Mouse (Mus musculus) frontal cortex, adult (tissue): ENCODE data around the gene Slc44a4.
A peak's percentile ranks its signal among the peaks of the same experiment; 100 is the strongest.
"Not testable (repeated sequence)": the region's sequence is repeated elsewhere in the genome, so short reads cannot be mapped to it uniquely, and the experiment has no call there.

Experiments
- ATAC-seq: cut with Nextera tagmentation; 2 replicates; pipeline ENCODE4 v1.9.2; 2017; ENCODE audit warnings: mild to moderate bottlenecking, moderate library complexity, mixed read lengths; ENCODE audit not compliant: low TSS enrichment

Slc44a4 gene

DNA sequence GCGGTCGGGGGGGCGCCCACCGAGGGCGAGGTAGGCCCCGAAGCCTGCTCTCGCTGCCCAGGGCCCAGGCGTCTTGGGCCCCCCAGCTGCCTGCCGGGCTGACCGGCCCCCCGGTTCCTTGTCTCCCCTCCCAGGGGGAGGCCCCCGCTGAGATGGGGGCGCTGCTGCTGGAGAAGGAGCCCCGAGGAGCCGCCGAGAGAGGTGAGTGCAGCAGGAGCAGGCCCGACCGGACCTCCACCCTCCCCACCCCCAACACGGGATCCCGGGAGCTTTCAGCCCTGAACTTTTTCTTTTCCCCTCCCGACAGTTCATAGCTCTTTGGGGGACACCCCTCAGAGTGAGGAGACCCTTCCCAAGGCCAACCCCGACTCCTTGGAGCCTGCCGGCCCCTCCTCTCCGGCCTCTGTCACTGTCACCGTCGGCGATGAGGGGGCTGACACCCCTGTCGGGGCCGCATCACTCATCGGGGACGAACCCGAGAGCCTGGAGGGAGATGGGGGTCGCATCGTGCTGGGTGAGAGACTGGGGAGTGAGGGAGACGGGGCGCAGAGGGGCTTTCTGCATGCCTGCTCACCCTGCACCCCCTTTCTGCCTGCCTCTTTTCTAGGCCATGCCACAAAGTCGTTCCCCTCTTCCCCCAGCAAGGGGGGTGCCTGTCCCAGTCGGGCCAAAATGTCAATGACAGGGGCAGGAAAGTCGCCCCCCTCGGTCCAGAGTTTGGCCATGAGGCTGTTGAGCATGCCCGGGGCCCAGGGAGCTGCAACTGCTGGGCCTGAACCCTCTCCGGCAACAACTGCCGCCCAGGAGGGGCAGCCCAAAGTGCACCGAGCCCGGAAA lies 15.0 kb upstream of the Slc44a4 start:
- no peak for ATAC-seq

DNA sequence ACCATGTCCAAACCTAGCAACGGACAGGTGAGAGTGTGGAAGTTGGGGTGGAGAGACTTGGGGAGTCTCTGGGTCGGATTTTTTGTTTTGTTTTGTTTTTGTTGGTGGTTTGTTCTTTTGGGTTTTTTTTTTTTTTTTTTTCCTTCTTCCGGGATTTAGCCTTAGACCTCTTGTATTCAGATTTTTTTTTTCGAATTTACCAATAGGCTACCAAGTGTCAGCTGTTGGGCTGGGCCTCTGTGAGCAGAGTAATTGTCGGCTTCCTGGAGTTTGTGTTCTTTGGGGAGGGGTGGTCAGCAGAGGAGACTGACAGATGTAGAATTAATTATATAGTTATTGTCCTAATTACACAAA lies 14.4 kb upstream of the Slc44a4 start:
- ATAC-seq, result no peak

DNA sequence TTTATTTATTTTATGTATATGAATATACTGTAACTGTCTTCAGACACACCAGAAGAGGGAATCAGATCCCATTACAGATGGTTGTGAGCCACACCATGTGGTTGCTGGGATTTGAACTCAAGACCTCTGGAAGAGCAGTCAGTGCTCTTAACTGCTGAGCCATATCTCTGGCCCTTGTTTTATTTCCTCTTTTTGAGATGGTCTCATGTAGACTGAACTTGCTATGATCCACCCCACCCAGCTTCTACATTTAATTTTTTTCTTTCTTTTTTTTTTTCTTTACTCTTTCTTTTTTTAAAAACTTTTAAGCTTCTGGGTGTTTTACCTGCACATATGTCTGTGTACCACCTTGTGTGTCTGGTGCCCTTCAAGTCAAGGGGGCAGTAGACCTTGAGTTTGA lies 13.4 kb upstream of the Slc44a4 start:
- not testable (repeated sequence) for ATAC-seq

DNA sequence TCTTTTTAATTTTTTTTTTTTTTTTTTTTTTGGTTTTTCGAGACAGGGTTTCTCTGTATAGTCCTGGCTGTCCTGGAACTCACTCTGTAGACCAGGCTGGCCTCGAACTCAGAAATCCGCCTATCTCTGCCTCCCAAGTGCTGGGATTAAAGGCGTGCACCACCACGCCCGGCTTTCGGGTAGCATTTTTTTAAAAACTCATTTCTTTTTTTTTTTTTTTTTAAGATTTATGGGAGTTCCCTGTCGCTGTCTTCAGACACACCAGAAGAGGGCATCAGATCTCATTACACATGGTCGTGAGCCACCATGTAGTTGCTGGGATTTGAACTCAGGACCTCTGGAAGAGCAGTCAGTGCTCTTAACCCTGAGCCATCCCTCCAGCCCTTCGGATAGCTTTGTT lies 12.3 kb upstream of the Slc44a4 start:
- not testable (repeated sequence) for ATAC-seq

DNA sequence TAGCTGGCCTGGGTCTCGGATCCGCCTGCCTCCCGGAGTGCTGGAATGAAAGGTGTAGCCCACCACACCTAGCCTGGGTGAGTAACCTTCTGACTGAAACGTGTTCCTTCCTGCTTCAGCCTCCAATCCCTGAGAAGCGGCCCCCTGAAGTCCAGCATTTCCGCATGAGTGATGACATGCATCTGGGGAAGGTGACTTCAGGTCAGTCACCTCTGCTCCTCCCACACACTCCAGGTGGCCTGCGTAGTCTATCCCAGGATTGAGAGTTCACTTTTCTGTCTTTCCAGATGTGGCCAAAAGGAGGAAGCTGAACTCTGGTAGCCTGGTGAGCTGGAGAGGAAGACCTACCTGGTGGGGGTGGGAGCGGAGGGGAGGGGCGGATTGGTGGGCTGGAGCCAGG lies 11.4 kb upstream of the Slc44a4 start:
- ATAC-seq, result no peak

DNA sequence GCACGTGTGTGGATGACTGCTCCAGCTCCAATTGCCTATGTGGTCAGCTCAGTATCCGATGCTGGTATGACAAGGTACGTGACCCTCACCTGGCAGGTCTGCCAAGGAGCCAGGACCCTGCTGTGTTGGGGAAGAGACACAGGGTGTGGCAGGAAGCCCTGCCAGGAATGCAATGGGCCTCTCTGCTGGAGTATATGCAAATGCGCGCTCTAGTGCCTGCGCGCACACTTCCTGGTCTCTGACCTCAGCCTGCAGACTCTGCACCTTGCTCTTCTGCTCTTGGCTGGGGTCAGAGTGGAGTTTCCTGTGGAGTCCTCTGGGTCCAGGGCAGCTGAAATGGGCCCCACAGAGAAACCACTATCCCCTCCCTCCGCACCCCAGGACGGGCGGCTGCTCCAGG lies 3.3 kb upstream of the Slc44a4 start:
- no peak for ATAC-seq

DNA sequence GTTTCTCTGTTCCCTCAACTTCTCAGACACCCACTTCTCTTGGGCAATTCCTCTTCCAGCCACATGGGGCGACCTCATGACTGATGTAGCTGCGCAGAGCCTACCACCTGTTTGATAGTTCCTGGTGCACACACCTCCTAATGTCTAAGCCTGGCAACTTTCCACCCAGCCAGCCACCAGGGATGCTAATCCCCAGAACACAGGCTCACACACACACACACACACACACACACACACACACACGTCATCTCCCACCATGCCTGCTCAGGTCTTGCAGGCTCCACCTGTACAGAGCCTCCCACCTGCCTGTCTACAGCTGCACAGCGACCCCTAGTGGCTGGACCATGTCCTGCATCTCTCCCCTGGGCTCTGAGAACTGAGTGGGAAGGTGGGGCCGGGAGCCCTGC lies 2.3 kb upstream of the Slc44a4 start:
- ATAC-seq, result peak; percentile 38; the same call in 1 of the 2 replicates

DNA sequence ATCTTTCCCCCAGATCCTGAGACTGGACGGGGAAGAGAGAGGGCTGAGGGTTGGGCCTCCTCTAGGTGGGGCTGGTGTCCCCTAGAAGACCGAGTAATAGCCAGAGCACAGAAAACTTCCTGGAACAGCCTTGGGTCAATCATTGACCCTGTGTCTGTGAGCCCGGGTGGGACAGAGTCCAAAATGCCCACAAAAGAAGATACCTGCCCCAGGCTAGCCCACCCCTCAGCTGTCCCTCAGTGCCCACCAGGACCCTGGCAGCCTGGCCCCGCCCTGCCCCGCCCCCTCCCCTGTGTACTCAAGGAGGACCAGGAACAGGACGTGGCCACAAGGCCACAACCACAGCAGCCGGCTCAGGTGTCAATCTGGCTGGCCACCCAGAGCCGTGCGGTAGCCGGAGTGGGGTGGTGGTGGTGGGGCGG lies 1.2 kb downstream of the Slc44a4 start:
- ATAC-seq, result no peak

DNA sequence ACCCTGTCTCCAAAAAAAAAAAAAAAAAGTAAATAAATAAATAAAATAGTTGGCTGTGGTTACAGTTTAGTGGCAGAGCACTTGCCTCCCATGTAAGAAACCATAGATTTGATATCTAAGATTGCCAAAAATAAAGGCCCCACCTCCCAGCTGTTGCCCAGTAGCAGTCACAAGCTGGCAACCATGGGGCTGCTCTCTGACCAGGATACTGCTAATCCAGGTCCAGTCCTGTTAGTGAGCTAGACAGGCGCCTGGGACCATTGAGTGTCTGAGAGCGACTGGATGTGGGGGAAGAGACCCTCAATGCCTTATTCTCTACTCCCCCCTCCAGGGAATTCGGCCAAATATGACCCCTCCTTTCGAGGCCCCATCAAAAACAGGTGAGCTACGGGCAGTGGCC lies 2.0 kb downstream of the Slc44a4 start:
- no peak for ATAC-seq

DNA sequence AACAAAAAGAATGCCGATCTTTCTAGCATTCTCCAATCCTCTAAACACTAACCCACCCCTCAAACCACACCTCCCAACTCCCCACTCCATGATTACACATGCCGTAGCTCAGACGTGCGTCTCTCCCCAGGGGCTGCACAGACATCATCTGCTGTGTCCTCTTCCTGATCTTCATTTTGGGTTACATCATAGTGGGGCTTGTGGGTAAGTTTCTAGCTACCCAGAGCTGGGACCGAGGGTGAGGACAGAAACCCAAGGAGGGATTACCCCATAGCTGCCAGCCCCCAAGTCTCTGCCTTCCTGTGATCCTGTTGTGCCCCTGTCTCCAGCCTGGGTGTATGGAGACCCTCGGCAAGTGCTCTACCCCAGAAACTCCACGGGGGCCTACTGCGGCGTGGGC lies 2.9 kb downstream of the Slc44a4 start:
- ATAC-seq, result no peak

DNA sequence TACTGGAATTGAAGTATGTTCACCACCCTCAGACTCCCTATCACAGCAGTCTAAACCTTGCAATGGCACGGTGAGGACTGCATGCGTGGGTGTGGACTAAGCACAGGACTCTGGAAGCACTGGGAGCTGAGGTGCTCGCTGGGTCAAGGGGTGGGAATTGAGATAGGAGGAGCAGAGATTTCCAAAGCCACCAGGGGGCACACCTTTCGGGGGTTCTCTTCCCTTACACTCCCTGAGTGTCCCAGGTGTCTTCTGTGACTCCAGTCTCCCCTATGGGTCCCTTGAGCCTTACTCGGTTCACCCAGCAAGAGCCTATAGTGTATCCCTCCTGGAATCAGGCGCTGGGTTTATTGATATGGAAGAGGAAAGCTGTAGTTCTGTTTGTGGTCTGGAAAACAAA lies 8.7 kb downstream of the Slc44a4 start:
- no peak for ATAC-seq

DNA sequence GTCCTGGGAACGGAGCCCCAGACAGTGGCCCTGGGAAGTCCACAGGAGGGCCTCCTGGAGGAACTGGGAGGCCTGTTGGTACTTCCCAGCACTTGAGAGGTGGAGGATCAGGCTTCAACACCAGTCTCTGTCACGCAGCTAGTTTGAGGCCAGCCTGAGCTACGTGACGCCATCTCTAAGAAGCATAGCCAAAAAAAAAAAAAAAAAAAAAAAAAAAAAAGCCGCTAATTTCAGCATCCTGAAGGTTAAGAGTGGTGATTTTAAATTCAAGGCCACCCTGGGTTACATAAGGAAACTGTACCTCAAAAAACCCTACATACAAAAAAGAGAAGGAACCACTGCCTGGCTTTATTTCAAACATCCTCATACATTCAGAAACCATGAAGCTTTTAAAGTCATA lies 10.0 kb downstream of the Slc44a4 start:
- ATAC-seq, result no peak

DNA sequence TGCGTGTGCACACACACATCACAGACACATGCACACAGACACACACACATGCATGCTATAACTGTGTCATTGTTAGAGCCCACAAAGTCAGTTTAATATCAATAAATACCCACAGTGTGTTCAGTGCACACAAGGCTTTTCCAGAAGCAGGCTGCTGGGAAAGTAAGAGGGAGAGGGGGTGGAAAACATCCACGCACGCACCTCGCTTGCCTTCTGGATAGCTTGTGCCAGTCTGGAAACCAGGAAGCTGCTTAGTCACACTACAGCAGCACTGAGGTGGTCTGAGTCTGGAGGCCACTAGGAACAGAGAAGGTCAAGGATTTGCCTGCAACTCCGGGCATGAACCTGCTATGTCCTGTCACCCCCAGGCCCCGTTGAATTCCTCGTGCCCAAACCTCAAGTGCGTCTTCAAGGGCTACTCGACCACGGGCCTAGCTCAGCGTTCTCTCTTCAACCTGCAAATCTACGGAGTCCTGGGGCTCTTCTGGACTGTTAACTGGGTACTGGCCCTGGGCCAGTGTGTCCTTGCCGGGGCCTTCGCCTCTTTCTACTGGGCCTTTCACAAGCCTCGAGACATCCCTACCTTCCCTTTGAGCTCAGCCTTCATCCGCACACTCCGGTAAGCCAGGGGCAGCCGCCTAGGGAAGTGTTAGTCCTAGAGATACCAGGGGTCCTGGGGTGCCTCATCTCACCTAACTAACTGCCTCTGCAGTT lies 13.2 kb downstream of the Slc44a4 start:
- peak; percentile 40; the same call in 1 of the 2 replicates for ATAC-seq

DNA sequence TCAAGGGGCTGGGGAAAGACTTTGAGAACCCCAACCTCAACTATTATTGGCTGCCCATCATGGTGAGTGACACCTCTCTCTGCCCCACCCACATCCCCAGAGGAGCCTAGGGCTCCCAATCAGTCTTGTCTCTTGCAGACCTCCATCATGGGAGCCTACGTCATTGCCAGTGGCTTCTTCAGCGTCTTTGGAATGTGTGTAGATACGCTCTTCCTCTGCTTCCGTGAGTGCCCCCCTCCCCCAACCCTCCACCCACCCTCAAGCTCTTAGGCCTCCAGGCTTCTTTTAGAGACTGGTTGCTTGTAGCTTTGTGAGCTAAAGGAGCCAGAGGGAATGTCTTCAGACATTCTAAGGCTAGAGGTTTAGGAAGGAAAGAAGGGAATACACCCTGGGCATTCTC lies 14.6 kb downstream of the Slc44a4 start:
- no peak for ATAC-seq

DNA sequence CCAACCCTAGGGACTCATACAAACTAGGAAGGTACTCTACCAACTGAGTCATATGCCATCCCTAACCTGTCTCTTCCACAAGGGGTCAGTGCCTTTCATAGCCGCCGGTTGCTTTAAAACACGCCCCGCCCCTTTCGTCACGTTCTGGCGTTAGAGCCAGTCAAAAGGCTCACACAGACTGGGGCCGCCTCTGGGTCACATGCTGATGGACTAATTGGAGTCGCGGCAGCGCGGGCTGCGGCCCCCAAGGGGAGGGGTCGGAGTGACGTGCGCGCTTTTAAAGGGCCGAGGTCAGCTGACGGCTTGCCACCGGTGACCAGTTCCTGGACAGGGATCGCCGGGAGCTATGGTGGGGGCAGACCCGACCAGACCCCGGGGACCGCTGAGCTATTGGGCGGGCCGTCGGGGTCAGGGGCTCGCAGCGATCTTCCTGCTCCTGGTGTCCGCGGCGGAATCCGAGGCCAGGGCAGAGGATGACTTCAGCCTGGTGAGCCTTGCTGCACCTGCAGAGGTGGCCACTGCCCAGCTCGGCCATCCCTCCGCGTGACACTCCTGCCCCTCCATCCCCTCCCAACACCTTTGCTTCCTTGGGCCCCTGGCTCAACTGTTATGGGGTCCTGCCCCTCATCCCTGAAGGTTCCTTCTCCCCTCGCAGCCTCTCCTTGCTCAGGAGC lies 16.9 kb downstream of the Slc44a4 start, which contains the start of gene Neu1:
Gene Neu1, plus strand, starts transcription at position 193 of the 674 bp plus-strand sequence.
- ATAC-seq, result peak; percentile 90

DNA sequence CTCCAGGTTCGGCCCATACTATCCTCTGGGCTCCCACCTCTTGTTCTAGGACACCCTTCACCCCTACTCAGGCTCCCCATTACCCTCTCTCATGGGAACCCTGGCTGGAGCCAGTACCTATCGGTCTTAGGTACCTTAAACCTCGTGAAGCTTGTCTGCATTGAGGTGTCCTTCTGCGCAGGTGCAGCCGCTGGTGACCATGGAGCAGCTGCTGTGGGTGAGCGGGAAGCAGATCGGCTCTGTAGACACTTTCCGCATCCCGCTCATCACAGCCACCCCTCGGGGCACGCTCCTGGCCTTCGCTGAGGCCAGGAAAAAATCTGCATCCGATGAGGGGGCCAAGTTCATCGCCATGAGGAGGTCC lies 17.5 kb downstream of the Slc44a4 start:
- ATAC-seq, result peak; percentile 44; the same call in 1 of the 2 replicates

DNA sequence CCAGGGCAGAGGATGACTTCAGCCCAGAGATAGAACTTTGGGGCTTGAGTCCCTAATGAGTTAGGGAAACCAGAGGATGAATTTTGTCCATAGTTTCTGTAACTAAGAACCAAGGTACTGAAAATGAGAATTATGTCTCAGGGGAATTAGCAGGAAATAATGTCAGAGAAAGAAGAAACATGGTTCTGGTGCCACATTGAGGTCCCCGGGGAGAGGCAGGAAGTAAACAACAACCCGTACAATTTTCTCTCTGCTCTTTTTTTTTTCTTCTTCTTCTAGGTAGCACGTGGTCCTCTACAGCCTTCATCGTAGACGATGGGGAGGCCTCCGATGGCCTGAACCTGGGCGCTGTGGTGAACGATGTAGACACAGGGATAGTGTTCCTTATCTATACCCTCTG lies 18.0 kb downstream of the Slc44a4 start:
- no peak for ATAC-seq

DNA sequence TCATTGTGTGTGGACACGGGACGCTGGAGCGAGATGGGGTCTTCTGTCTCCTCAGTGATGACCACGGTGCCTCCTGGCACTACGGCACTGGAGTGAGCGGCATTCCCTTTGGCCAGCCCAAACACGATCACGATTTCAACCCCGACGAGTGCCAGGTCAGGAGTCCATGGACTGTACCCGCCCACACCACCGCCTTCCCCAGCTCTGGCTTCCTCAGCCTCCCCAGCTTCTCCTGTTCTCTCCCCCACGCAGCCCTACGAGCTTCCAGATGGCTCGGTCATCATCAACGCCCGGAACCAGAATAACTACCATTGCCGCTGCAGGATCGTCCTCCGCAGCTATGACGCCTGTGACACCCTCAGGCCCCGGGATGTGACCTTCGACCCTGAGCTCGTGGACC lies 19.8 kb downstream of the Slc44a4 start:
- no peak for ATAC-seq

DNA sequence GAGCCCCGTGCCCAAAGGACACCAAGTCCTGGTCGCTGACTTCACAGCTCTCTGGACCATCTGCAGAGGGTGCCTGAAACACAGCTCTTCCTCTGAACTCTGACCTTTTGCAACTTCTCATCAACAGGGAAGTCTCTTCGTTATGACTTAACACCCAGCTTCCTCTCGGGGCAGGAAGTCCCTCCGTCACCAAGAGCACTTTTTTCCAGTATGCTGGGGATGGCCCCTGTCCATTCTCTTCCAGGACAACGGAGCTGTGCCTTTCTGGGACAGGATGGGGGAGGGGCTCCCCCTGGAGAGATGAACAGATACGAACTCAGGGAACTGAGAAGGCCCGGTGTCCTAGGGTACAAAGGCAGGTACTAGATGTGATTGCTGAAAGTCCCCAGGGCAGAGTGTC lies 20.6 kb downstream of the Slc44a4 start:
- no peak for ATAC-seq

DNA sequence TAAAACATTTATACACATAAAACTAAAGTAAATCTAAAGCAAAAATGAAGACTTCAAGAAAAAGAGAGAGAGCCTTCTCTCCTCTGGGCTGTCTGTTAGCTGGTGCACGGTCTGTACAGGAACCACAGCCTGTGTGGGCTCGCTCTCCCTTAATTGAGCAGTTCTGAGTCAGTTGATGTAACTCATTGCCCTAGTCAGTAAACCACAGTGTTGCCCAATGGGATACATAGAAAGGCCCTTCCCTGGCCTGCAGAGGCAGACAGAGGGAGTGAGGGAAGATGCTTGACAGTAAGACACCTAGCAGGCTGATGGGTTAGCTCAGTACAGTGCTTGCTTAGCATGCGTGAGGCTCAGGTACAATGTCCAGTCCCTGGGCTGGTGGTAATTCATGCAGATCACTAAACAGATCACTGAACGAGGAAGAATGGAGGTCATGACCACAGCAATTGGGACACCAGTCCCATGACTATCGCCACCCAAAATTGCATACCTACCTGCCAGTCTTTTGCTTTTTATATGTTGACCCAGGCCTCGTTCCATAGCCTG lies 23.8 kb downstream of the Slc44a4 start:
- no peak for ATAC-seq

DNA sequence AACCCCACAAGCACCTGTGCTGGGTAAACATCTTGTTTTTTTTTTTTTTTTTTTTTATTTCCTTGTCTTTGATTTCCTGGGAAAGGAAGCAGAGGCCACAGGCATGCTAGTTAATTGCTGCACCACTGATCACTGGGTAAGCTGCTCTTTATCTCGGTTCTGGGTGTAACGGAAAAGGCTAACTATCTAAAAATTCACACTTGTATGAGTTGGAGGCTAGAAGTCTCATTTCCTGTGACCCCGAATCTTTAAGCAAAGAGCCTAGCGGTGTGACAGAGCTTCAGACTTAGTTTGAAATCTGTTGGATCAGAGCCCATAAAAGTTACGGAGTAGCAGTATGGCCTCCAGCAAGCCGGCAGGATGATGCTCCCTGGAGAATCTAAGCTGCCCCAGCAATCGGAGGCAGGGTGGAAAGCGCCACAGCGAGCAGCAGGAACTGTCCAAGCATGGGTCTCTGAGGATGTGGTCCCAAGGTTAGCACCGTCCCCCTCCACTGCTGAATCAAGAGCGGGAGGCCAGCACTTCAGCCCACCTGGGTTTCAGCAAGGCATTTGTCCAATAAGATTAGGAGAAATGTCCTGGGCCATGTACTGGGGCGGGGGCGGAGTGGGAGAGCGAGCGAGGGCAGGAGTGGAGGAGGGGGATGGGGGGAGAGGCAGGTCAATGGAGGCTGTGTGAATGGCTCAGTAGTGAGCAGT lies 27.2 kb downstream of the Slc44a4 start:
- ATAC-seq, result no peak
